Mouse (Mus musculus) testis, adult 2 months (tissue): ENCODE measurements around the gene Tob1.

Experiments used
- CTCF ChIP-seq: fragments of 200-500 bp; IDR thresholded peaks from 2 replicates; pipeline ENCODE4 v1.5.1; 2012; ENCODE audit warnings: low read depth, mild to moderate bottlenecking, inconsistent platforms, low read length, moderate library complexity; ENCODE audit not compliant: control insufficient read depth, insufficient read depth, insufficient replicate concordance
- POLR2A ChIP-seq: fragments of 200-500 bp; IDR thresholded peaks from 2 replicates; pipeline ENCODE4 v1.6.1; 2012; ENCODE audit warnings: low read depth, mild to moderate bottlenecking, inconsistent platforms, low read length, moderate library complexity; ENCODE audit not compliant: control insufficient read depth

DNA sequence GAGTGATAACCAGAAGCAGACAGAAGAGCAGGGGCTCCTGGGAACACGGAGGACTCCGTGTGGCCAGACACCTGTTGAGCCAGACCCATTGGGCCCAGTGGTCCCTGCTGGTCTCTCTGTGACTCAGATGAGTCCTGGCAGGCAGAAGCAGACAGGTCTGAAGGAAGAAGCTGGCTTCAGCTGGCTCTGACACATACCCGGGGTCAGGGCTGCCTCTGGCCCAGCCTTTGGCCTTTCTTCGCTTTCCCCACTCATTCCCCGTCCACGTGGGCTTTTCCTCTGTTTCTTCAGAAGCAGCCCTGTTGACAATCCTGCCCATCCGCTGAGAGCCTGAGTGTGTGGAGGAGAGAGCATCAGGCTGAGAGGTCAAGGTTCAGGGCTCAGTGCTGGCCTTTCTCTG lies 36.0 kb upstream of the Tob1 start:
- TF ChIP-seq POLR2A (no peak), CTCF (no peak)
